Mouse (Mus musculus): ENCODE data around the gene Epop. TPM values are rescaled to one million over a fixed set of nuclear protein-coding genes. Genes with fewer than 3 reads are reported as not detected.

The Epop gene
- polyA plus RNA-seq, 1 experiment from 2014 or later = 7.4 TPM

DNA sequence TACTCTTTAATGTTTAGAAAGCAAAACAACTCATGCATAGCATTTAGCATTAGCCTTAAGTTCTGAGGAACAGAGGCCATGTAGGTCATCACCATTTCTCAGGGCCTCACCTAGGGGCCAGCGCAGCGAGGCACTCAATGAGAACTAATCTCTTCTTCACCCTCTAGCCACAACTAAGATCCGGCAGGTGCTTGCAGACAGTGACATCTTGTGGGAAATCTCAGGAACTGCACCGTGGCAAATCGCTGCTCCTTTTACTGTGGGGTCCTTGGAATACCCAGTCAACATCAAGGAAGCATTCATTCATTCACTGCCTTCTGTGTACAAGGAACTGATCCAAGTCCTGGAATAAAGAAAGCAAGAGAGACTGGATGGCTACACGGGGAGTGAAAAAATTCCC is 7.1 kb downstream of the Epop start:
- WGBS = 1% methylated on average over 6 of the region's 6 CpGs

DNA sequence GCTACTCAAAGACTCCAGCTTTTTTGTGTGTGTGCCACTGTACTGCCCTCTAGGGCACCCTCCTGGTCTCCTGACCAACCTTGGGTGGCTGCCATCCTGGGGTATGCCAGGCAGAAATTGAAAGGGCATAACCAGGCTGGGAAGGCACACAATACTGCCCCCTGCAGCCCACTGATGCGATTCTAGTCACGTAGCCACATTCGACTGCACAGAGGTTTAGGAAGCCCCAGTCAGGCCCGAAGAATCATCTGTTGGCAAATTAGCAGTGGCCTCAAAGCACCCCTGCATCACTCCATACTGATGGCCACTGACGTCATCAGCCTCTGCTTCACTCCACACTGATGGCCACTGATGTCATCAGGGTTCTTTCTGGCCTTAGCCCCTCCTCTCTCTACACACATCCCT is 10.1 kb downstream of the Epop start:
- peaks cover 28% of the 10 kb centered on the region for H3K27me3 ChIP-seq (ENCODE audit: insufficient read depth, low read length)
- H3K9ac ChIP-seq = no peak overlapping the region

More for the DNA sequence above, 7.1 kb downstream of the Epop start:
- DNase-seq (peak; percentile 87), ATAC-seq (ENCODE audit: insufficient read depth) (peak; percentile 49)
- peak; percentile 99 for TF ChIP-seq CTCF (IDR thresholded peaks at IDR 0.05; ENCODE audit: low read depth)
- Histone ChIP-seq H3K4me2 (no peak overlapping the region), H3K9ac (no peak overlapping the region), H3K27ac (ENCODE audit: low read depth) (no peak overlapping the region), H3K9me3 (ENCODE audit: low read depth, low read length) (no peaks in the 10 kb centered on the region), H3K4me1 (ENCODE audit: insufficient read depth) (peaks cover 2% of the 10 kb centered on the region), H3K4me3 (ENCODE audit: low read depth, low read length) (no peak overlapping the region), H3K36me3 (ENCODE audit: insufficient read depth) (no peaks in the 10 kb centered on the region), H3K27me3 (ENCODE audit: insufficient read depth, low read length) (peaks cover 53% of the 10 kb centered on the region)

DNA sequence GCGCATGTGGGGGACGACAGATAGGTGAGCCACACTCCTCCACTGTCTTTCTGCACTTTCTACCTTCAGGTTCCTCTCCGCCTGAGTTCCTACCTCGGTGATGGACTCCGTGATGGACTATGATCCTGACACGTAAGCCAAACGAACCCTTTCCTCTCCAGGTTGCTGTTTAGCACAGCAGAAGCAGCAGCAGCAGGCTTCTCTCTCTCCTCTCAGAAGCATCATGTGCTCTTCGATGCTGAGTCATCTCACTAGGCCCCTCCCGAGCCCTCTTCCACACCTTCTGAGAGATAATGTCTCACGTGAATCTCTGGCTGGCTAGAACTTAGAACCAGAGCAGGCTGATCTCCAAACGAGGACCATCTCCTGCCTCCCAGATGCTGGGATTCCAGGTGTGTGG is 11.1 kb downstream of the Epop start:
- Histone ChIP-seq H3K36me3 (ENCODE audit: insufficient read depth) (no peaks in the 10 kb centered on the region), H3K9ac (no peak overlapping the region), H3K27ac (ENCODE audit: low read depth) (no peak overlapping the region), H3K4me3 (ENCODE audit: low read depth, low read length) (no peak overlapping the region), H3K4me2 (no peak overlapping the region), H3K9me3 (ENCODE audit: low read depth, low read length) (no peaks in the 10 kb centered on the region), H3K27me3 (ENCODE audit: insufficient read depth, low read length) (peaks cover 19% of the 10 kb centered on the region), H3K4me1 (ENCODE audit: insufficient read depth) (no peaks in the 10 kb centered on the region)
- ATAC-seq (ENCODE audit: insufficient read depth) (no peak), DNase-seq (no peak)
- WGBS = 29% methylated on average over 11 of the region's 11 CpGs
- no peak for TF ChIP-seq CTCF (IDR thresholded peaks at IDR 0.05; ENCODE audit: low read depth)

More for the DNA sequence above, 10.1 kb downstream of the Epop start:
- DNase-seq (peak; percentile 63), ATAC-seq (ENCODE audit: insufficient read depth) (no peak)
- no peak overlapping the region for H3K4me2 ChIP-seq
- no peak overlapping the region for H3K4me3 ChIP-seq (ENCODE audit: low read depth, low read length)
- no peaks in the 10 kb centered on the region for H3K36me3 ChIP-seq (ENCODE audit: insufficient read depth)
- H3K9me3 ChIP-seq (ENCODE audit: low read depth, low read length) = no peaks in the 10 kb centered on the region
- TF ChIP-seq CTCF (IDR thresholded peaks at IDR 0.05; ENCODE audit: low read depth) = peak; percentile 58
- no peaks in the 10 kb centered on the region for H3K4me1 ChIP-seq (ENCODE audit: insufficient read depth)
- WGBS = 58% methylated on average over 5 of the region's 5 CpGs
- no peak overlapping the region for H3K27ac ChIP-seq (ENCODE audit: low read depth)

DNA sequence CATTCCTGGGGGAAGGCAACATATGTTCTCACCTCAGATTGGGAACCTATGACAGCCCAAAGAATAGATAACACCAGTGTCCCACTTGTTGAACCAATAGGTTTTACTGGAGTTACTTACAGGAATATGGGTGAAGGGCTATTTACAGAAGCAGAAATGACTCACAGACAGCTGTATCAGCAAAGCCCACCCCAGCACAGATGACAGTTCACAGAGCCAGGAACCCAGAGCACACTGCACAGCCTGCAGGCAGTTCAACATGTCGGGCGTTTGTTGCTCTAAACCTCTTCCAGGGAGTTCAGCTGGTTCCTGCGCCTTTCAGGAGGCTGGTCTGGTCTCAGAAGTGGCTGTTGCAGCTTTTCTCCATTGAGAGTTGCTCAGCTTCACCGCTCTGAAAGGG is 14.2 kb downstream of the Epop start:
- H3K27me3 ChIP-seq (ENCODE audit: insufficient read depth, low read length) = peaks cover 16% of the 10 kb centered on the region
- H3K9me3 ChIP-seq (ENCODE audit: low read depth, low read length) = no peaks in the 10 kb centered on the region
- H3K27ac ChIP-seq (ENCODE audit: low read depth) = no peak overlapping the region
- ATAC-seq (ENCODE audit: insufficient read depth) (no peak), DNase-seq (no peak)
- 71% methylated on average over 4 of the region's 4 CpGs for WGBS
- no peaks in the 10 kb centered on the region for H3K4me1 ChIP-seq (ENCODE audit: insufficient read depth)
- no peak for TF ChIP-seq CTCF (IDR thresholded peaks at IDR 0.05; ENCODE audit: low read depth)
- H3K36me3 ChIP-seq (ENCODE audit: insufficient read depth) = no peaks in the 10 kb centered on the region
- H3K4me2 ChIP-seq = no peak overlapping the region
- H3K4me3 ChIP-seq (ENCODE audit: low read depth, low read length) = no peak overlapping the region
- H3K9ac ChIP-seq = no peak overlapping the region

DNA sequence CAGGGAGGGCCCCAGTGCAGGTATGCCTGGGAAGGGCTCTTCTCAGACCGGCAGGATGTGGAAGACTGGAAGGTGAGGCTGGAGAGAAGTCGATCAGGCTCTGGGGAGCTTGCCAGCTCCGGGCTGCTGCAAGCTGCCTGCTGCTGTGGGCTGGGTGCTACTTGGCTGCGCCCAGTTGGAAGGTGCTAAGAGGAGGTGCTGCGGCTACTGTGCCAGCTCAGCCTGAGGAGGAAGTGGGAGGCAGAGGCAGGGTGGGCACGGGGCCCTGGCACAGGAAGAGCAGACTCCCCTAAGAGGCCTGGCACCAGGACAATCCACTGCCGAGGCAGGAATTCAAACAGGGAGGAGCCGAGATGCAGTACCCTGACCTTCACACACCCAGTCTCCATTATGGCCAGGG is 18.4 kb downstream of the Epop start:
- no peak for DNase-seq
- Histone ChIP-seq H3K27me3 (ENCODE audit: insufficient read depth, low read length) (no peaks in the 10 kb centered on the region), H3K4me1 (ENCODE audit: insufficient read depth) (no peaks in the 10 kb centered on the region), H3K4me3 (ENCODE audit: low read depth, low read length) (no peak overlapping the region), H3K9me3 (ENCODE audit: low read depth, low read length) (no peaks in the 10 kb centered on the region), H3K9ac (no peak overlapping the region), H3K4me2 (no peak overlapping the region), H3K27ac (ENCODE audit: low read depth) (no peak overlapping the region), H3K36me3 (ENCODE audit: insufficient read depth) (no peaks in the 10 kb centered on the region)
- TF ChIP-seq CTCF (IDR thresholded peaks at IDR 0.05; ENCODE audit: low read depth) = no peak
- ATAC-seq (ENCODE audit: insufficient read depth) = no peak
- 61% methylated on average over 8 of the region's 8 CpGs for WGBS

DNA sequence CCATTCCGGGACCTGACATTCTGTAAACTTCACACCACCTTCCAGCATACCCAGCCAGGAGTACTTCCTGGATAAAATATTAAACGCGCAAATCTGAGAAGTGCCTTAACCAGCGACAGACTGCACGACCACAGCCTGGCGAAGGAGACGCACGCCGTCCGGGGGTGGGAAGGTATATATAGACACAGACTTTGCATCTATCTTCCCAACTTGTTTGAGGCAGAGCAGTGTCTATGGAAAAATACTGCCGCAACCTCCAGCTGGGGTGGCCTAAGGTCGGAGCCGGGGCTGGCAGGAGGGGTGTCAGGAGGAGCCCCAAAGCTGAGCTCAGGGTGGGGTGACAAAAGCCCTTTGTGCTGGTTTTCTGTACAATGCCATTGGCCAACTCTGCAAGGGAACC is 19.8 kb downstream of the Epop start:
- ATAC-seq (ENCODE audit: insufficient read depth) (no peak), DNase-seq (no peak)
- no peaks in the 10 kb centered on the region for H3K4me1 ChIP-seq (ENCODE audit: insufficient read depth)
- no peaks in the 10 kb centered on the region for H3K9me3 ChIP-seq (ENCODE audit: low read depth, low read length)
- H3K36me3 ChIP-seq (ENCODE audit: insufficient read depth) = no peaks in the 10 kb centered on the region
- no peak overlapping the region for H3K9ac ChIP-seq
- H3K4me3 ChIP-seq (ENCODE audit: low read depth, low read length) = no peak overlapping the region
- H3K4me2 ChIP-seq = no peak overlapping the region
- no peak for TF ChIP-seq CTCF (IDR thresholded peaks at IDR 0.05; ENCODE audit: low read depth)
- H3K27me3 ChIP-seq (ENCODE audit: insufficient read depth, low read length) = no peaks in the 10 kb centered on the region
- H3K27ac ChIP-seq (ENCODE audit: low read depth) = no peak overlapping the region
- 78% methylated on average over 13 of the region's 13 CpGs for WGBS

DNA sequence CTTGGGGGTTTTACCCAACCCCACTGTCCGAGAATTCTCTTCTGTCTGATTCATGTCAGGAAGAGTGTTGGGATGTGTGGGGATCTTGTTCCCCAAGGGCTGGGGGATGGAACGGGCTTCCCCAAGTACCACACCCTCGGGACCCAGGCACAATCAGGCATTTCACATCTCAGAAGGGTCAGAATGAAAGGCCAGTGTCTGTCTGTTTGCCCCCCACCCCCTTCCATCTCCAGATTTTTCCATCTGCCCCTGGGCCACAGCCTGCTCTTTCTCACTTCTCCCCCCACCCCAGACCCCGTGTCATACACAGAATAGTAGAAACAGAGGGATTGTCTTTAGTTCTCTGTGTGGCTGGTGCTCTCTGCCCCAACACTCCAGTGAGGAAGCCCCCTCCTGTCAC is 20.6 kb downstream of the Epop start:
- DNase-seq (no peak), ATAC-seq (ENCODE audit: insufficient read depth) (no peak)
- TF ChIP-seq CTCF (IDR thresholded peaks at IDR 0.05; ENCODE audit: low read depth) = no peak
- Histone ChIP-seq H3K4me3 (ENCODE audit: low read depth, low read length) (no peak overlapping the region), H3K4me2 (no peak overlapping the region), H3K27me3 (ENCODE audit: insufficient read depth, low read length) (no peaks in the 10 kb centered on the region), H3K36me3 (ENCODE audit: insufficient read depth) (no peaks in the 10 kb centered on the region), H3K9me3 (ENCODE audit: low read depth, low read length) (no peaks in the 10 kb centered on the region), H3K4me1 (ENCODE audit: insufficient read depth) (no peaks in the 10 kb centered on the region), H3K27ac (ENCODE audit: low read depth) (no peak overlapping the region), H3K9ac (no peak overlapping the region)
- WGBS = 67% methylated on average over 4 of the region's 4 CpGs

Data from lung, embryonic 14.5 days (tissue).